Mouse (Mus musculus) cerebellum, adult 2 months (tissue): ENCODE data around the gene Etfa. TPM values are rescaled to one million over a fixed set of nuclear protein-coding genes. Genes with fewer than 3 reads are reported as not detected.

Experiments
- DNase-seq, 2 experiments: peaks; one replicate each; pipeline ENCODE4 v3.0.0; 2021
- H3K27ac ChIP-seq: fragments of 200-500 bp; 2 replicates; pipeline ENCODE4 v1.5.1; 2012; ENCODE audit warnings: low read length, control low read depth, inconsistent platforms; ENCODE audit not compliant: insufficient read depth
- H3K27me3 ChIP-seq: fragments of 200-500 bp; 2 replicates; pipeline ENCODE4 v1.6.1; 2012; ENCODE audit warnings: inconsistent platforms, mild to moderate bottlenecking, low read length, moderate library complexity; ENCODE audit not compliant: control insufficient read depth, insufficient read depth
- H3K4me1 ChIP-seq: fragments of 200-500 bp; 2 replicates; pipeline ENCODE4 v1.6.1; 2011; ENCODE audit warnings: low read length; ENCODE audit not compliant: control insufficient read depth, insufficient read depth
- H3K4me3 ChIP-seq: fragments of 200-500 bp; replicated peaks from 2 replicates; pipeline ENCODE3; 2011; ENCODE audit warnings: mild to moderate bottlenecking, low read depth, low read length, control low read depth; ENCODE audit not compliant: insufficient read depth
- CTCF ChIP-seq: fragments of 200-500 bp; IDR thresholded peaks from 2 replicates; pipeline ENCODE4 v1.5.1; 2011; ENCODE audit warnings: low read depth, mild to moderate bottlenecking, control low read depth, low read length, moderate library complexity, borderline replicate concordance; ENCODE audit not compliant: insufficient read depth
- POLR2A ChIP-seq: fragments of 200-500 bp; IDR thresholded peaks from 2 replicates; pipeline ENCODE4 v1.6.1; 2011; ENCODE audit warnings: low read length, control low read depth, borderline replicate concordance; ENCODE audit not compliant: insufficient read depth
- WGBS: fragments of 180-500 bp; shearing (Covaris S2); methylation state at CpG from one replicate; pipeline ENCODE4 v1.1.7; 2018; 5-methylcytosine and 5-hydroxymethylcytosine counted together
- polyA plus RNA-seq: library from polyadenylated mRNA; depleted of rRNA; stranded (reverse); fragments of >200 nt; gene quantifications from 2 replicates; pipeline ENCODE4 v1.2.3, GENCODE M21; 2012; rRNA removed

Gene Etfa
- polyA plus RNA-seq: 62.3 and 72.3 TPM in 2 replicates

DNA sequence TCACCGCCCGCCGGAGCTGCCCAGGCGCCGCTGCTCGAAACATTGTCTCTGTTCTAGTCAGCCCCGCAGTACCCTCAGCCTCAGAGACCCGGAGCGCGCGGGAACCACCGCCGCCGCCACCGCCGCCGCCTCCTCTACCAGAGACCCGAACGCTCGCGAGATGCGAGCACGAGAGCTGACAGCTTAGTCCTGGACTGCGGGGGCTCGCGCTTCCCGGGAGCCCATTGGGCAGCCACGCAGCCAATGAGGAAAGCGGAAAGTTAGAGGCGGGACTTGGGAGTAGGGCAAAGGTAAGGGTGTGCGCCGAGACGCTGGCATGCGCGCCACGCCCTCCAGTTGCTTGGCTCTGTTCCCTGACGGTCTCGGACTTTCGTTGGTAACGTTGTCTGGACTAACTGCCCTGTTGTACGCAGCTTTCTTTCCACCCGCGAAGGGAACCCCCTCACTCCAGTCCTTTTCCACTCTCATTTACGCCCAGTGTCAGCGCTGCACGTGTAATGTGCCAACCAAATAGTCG is at the start of gene Etfa:
TSS of gene Etfa (minus strand) at position 217 of the 517 bp plus-strand sequence.
- Histone ChIP-seq H3K4me3 (peak within 1 kb of the TSS; percentile 63), H3K27ac (peak within 1 kb of the TSS; percentile 48), H3K4me1 (no peaks in the 10 kb centered on the region), H3K27me3 (no peaks in the 10 kb centered on the region)
- TF ChIP-seq CTCF (no peak), POLR2A (peak; percentile 70; the same call in 1 of the 2 replicates)
- under 1% methylated on average over 47 of the region's 47 CpGs for WGBS
- DNase-seq: peak; percentile 92 to 93

DNA sequence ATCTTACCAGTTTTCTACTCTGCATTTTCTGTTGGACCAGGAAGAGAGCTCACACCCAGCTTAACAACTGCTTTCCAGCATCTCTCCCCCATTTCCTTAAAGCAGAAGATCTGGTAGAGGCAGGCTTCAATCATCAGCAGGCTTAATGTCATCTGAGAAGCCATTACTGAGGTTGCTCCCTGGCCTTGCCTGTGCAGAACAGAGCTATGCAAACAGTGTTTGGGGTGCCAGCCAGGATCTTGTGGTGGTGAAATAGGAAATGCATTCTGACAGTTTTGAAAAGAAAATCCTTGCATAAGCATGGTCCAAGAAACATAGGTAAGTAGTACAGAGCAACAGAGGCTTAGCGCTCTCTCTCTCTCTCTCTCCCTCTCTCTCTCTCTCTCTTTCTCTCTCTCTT is 48.9 kb upstream of the Etfa start:
- Histone ChIP-seq H3K27ac (no peak overlapping the region), H3K4me1 (no peaks in the 10 kb centered on the region), H3K4me3 (no peak overlapping the region), H3K27me3 (no peaks in the 10 kb centered on the region)
- DNase-seq: no peak
- 84% methylated on average over 1 of the region's 1 CpGs for whole genome bisulfite sequencing
- TF ChIP-seq POLR2A (no peak), CTCF (no peak)

DNA sequence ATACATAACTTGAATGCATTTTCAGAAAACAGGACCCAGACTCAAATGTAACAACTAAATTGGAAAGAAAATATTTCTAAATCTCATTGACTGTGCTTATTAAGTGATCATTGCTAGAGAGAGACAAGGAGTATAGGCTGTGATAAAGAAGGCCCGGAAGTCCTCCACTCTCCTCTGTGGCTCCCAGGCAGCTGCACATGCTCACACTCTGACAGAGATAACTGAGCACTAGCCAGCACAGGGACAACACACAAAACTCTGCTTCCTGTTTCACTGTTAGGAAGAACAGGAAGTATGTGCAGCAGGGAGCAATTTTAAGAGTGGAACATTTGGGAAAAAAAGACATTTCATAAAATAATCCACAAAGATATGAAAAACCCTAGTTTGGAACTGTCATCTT is 42.9 kb upstream of the Etfa start:
- DNase-seq: no peak
- TF ChIP-seq CTCF (no peak), POLR2A (no peak)
- Histone ChIP-seq H3K4me3 (no peak overlapping the region), H3K4me1 (no peaks in the 10 kb centered on the region), H3K27me3 (no peaks in the 10 kb centered on the region), H3K27ac (no peak overlapping the region)
- WGBS: 70% methylated on average over 1 of the region's 1 CpGs

DNA sequence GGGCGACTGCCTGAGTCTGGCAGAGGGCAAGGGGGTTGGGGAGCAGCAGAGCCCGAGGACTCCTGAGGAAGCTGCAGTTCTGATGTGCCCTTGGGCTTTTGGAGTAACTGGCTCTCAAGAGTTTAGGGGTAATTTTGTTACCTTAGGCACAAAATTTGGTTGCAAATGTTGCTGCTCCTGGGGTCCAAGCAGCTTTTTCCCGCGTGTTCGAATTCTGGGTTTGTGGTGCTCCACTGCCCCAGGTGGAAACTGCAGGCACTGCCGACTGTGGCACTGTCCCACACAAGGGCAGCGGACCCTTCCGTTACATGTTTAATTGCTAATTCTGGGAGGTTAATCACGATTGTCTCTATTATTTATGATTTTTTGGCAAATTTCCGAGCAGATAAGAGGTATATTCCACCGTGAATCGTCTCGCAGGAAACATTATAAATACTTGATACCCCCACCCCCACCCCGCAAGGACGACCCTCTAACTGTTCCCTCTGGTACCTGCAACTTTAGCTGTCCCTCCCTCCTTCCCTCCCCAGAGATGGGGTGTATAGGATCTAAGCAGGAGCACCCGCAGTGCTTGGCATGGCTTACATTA is 37.4 kb upstream of the Etfa start:
- Histone ChIP-seq H3K4me3 (no peak overlapping the region), H3K27ac (no peak overlapping the region), H3K27me3 (peaks cover 3% of the 10 kb centered on the region; the same call in 1 of the 2 replicates), H3K4me1 (no peaks in the 10 kb centered on the region)
- whole genome bisulfite sequencing: 39% methylated on average over 16 of the region's 16 CpGs
- DNase-seq: no peak
- TF ChIP-seq CTCF (0 out of 2 replicates have a peak, but pooled peaks have one; percentile 17), POLR2A (no peak)

DNA sequence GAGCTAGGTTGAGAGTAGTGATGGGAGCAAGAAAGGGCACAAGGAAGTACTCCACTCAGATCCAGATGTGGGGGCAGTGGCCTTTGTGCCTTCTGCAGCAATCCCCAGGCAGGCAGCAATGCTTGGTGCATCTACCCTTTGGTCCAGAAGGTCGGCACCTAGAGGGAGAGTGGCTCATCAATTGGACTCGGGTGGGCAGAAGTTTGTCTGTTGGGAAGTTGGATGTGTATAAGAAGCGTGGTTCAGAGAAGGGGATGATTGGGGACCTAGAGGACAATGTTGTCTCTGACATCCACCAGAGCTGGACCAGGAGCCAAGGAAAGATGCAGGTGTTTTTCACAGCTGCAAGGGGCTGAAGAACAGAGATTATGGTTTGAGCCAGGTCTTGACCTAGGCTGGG is 36.8 kb upstream of the Etfa start:
- 65% methylated on average over 3 of the region's 3 CpGs for WGBS
- peaks cover 7% of the 10 kb centered on the region; the same call in 1 of the 2 replicates for H3K27me3 ChIP-seq
- H3K27ac ChIP-seq: no peak overlapping the region
- DNase-seq: no peak
- H3K4me1 ChIP-seq: no peaks in the 10 kb centered on the region
- TF ChIP-seq CTCF (no peak), POLR2A (no peak)
- no peak overlapping the region for H3K4me3 ChIP-seq

DNA sequence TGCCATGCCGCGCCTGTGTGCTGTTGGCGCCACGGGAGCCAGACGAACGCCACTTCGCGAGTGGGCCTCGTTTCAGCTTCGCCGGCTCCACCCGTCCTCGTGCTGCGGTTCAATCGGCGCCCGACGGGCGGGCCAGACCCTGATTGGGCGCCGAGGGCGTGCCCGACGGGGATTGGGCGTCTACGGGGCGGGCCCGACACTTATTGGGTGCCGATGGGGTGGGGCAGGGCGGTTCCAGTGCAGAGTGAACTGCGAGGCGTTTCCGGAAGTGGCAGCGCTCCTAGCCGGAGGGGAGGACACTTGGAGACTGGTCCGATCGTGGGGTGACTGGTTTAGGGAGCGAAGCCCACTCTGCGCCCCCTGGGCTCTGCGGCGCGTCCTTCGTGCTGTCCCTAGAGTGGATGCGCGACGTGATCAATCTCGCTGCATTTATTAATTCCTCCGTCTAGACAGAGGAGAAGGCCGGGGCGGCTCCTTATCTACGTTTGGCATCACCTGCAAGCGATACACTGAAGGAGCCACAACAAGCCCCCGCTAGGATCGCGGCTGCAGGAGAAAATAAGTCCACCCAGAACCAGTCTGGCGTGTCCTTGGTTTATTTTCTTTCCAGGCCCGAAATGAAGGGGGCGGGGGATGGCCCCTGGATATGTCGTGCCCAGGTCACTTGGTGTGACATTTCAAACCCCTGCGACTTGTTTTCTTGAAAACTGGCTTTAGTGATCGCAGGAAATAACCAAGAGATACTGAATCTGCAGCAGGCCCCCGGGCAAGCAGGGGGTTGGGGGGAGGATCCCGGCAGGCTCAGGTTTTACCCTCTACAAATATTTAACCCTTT is 34.4 kb upstream of the Etfa start:
- no peak overlapping the region for H3K4me3 ChIP-seq
- TF ChIP-seq POLR2A (no peak), CTCF (no peak)
- DNase-seq: peak in 1 of 2 experiments; percentile 28
- 4% methylated on average over 63 of the region's 63 CpGs for WGBS
- no peaks in the 10 kb centered on the region for H3K4me1 ChIP-seq
- no peak overlapping the region for H3K27ac ChIP-seq
- peaks cover 24% of the 10 kb centered on the region; the same call in 1 of the 2 replicates for H3K27me3 ChIP-seq

DNA sequence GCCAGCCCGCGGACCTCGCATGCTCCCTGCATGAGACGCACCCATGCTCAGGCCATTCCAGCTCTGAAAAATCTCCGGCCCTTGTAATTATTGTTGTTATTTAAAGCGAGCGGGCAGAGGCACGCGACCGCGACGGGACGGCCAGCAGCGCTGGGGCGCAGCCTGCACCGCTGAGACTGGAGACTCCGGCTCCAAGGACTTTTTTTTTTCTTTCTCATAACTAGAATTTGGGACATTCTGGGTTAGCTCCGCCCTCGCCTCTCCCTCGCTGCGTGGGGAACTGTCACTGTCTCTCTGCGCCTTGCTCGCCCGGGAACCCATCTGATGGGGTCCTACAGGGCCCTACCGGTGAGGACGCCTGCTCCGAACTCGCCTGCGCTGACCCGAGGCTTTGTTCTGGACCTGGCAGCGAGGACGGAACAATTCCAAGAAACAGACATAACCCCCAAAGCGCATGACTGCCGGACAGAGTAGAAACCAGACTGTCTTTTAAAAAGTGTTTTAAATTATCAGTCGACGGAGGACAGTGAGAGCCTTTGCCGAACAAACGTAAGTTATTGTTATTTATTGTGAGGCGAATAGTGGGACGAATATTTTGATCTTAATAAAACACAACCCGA is 33.6 kb upstream of the Etfa start:
- Histone ChIP-seq H3K27ac (no peak overlapping the region), H3K4me3 (no peak overlapping the region), H3K4me1 (no peaks in the 10 kb centered on the region), H3K27me3 (peaks cover 27% of the 10 kb centered on the region; the same call in 1 of the 2 replicates)
- 7% methylated on average over 41 of the region's 41 CpGs for WGBS
- no peak for DNase-seq
- TF ChIP-seq POLR2A: no peak
- TF ChIP-seq CTCF: no peak
